Mouse (Mus musculus) limb, embryonic 12.5 days (tissue): Measurements from ENCODE around the gene Hsd3b4. TPM values are rescaled to one million over a fixed set of nuclear protein-coding genes. Genes with fewer than 3 reads are reported as not detected.
"Not testable (repeated sequence)": the region's sequence is repeated elsewhere in the genome, so short reads cannot be mapped to it uniquely, and the experiment has no call there.

Experiments
- ATAC-seq: fragments of 200-750 bp; cut with Nextera tagmentation; 2 replicates; pipeline ENCODE4 v1.8.0; 2017; ENCODE audit warnings: low read depth, moderate TSS enrichment; ENCODE audit not compliant: insufficient number of reproducible peaks, insufficient read depth, low FRiP score, low TSS enrichment
- H3K27ac ChIP-seq: fragments of 300-500 bp; sonication (generic); 2 replicates; pipeline ENCODE4 v1.5.1; 2016; ENCODE audit warnings: mild to moderate bottlenecking, moderate library complexity
- H3K27me3 ChIP-seq: fragments of 300-500 bp; sonication (generic); 2 replicates; pipeline ENCODE4 v1.6.1; 2016; ENCODE audit warnings: mild to moderate bottlenecking, moderate library complexity
- H3K36me3 ChIP-seq: fragments of 300-500 bp; sonication (generic); 2 replicates; pipeline ENCODE4 v1.6.1; 2016; ENCODE audit warnings: mild to moderate bottlenecking, moderate library complexity
- H3K4me1 ChIP-seq: fragments of 300-500 bp; sonication (generic); replicated peaks from 2 replicates; pipeline ENCODE4 v1.6.1; 2016
- H3K4me2 ChIP-seq: fragments of 300-500 bp; sonication (generic); 2 replicates; pipeline ENCODE4 v1.6.1; 2016; ENCODE audit warnings: mild to moderate bottlenecking, moderate library complexity
- H3K4me3 ChIP-seq: fragments of 300-500 bp; sonication (generic); replicated peaks from 2 replicates; pipeline ENCODE4 v1.5.1; 2016; ENCODE audit warnings: mild to moderate bottlenecking
- H3K9ac ChIP-seq: fragments of 300-500 bp; sonication (generic); replicated peaks from 2 replicates; pipeline ENCODE4 v1.6.1; 2016; ENCODE audit warnings: mild to moderate bottlenecking, moderate library complexity
- H3K9me3 ChIP-seq: fragments of 300-500 bp; sonication (generic); 2 replicates; pipeline ENCODE4 v1.6.1; 2016; ENCODE audit warnings: mild to moderate bottlenecking, moderate library complexity
- WGBS: fragments of 180-500 bp; shearing (Covaris S2); methylation state at CpG from one replicate; pipeline ENCODE4 v1.1.7; 2016; 5-methylcytosine and 5-hydroxymethylcytosine counted together
- polyA plus RNA-seq: library from polyadenylated mRNA; unstranded; fragments of >200 nt; fragmentation: Nextera tagmentation; extraction: Ambion mirVana; gene quantifications from 2 replicates; pipeline ENCODE4 v1.2.1, GENCODE M21; 2016

The Hsd3b4 gene
- polyA plus RNA-seq: not detected in 2 replicates

GRCm38 (mm10) chr3:98510414-98510813, at the start of gene Hsd3b4:
Hsd3b4 (minus strand) TSS chr3:98510514.
- WGBS: no CpG with 5 or more reads among the region's 1 CpGs
- H3K27me3 ChIP-seq, ATAC-seq, H3K27ac ChIP-seq, H3K9ac ChIP-seq, H3K9me3 ChIP-seq, H3K4me2 ChIP-seq, H3K36me3 ChIP-seq, H3K4me1 ChIP-seq, H3K4me3 ChIP-seq: not testable (repeated sequence)

- not testable (repeated sequence) for H3K4me3 ChIP-seq, H3K27me3 ChIP-seq, H3K27ac ChIP-seq, ATAC-seq, H3K4me1 ChIP-seq, H3K36me3 ChIP-seq, H3K9ac ChIP-seq, H3K4me2 ChIP-seq, H3K9me3 ChIP-seq
- no CpG with 5 or more reads among the region's 1 CpGs for WGBS
Measured at GRCm38 (mm10) chr3:98550832-98551231, 40.5 kb upstream of the Hsd3b4 start.

GRCm38 (mm10) chr3:98550215-98550614, 39.9 kb upstream of the Hsd3b4 start:
- not testable (repeated sequence) for H3K4me3 ChIP-seq, H3K4me1 ChIP-seq, H3K9ac ChIP-seq, ATAC-seq, H3K9me3 ChIP-seq, H3K27me3 ChIP-seq, H3K36me3 ChIP-seq, H3K27ac ChIP-seq, H3K4me2 ChIP-seq
- no CpG with 5 or more reads among the region's 2 CpGs for WGBS

GRCm38 (mm10) chr3:98548495-98548894, 38.2 kb upstream of the Hsd3b4 start:
- no CpG with 5 or more reads among the region's 1 CpGs for WGBS
- not testable (repeated sequence) for H3K4me1 ChIP-seq, H3K9ac ChIP-seq, H3K27me3 ChIP-seq, H3K4me2 ChIP-seq, H3K36me3 ChIP-seq, H3K27ac ChIP-seq, H3K9me3 ChIP-seq, ATAC-seq, H3K4me3 ChIP-seq

GRCm38 (mm10) chr3:98547641-98548040, 37.3 kb upstream of the Hsd3b4 start:
- not testable (repeated sequence) for H3K27me3 ChIP-seq, ATAC-seq, H3K9ac ChIP-seq, H3K4me2 ChIP-seq, H3K4me3 ChIP-seq, H3K36me3 ChIP-seq, H3K4me1 ChIP-seq, H3K9me3 ChIP-seq, H3K27ac ChIP-seq

GRCm38 (mm10) chr3:98524978-98525377, 14.7 kb upstream of the Hsd3b4 start:
- not testable (repeated sequence) for H3K9ac ChIP-seq, H3K27ac ChIP-seq, H3K27me3 ChIP-seq, H3K4me1 ChIP-seq, H3K4me2 ChIP-seq, H3K4me3 ChIP-seq, H3K9me3 ChIP-seq, ATAC-seq, H3K36me3 ChIP-seq

- H3K4me3 ChIP-seq: not testable (repeated sequence)
Measured at GRCm38 (mm10) chr3:98524552-98524951, 14.2 kb upstream of the Hsd3b4 start.

GRCm38 (mm10) chr3:98522779-98523178, 12.5 kb upstream of the Hsd3b4 start:
- WGBS: 67% methylated on average over 1 of the region's 2 CpGs
- not testable (repeated sequence) for H3K4me1 ChIP-seq, H3K9ac ChIP-seq, H3K36me3 ChIP-seq, H3K9me3 ChIP-seq, H3K27me3 ChIP-seq, ATAC-seq, H3K4me2 ChIP-seq, H3K27ac ChIP-seq, H3K4me3 ChIP-seq

More at GRCm38 (mm10) chr3:98524552-98524951, 14.2 kb upstream of the Hsd3b4 start:
- ATAC-seq, H3K27ac ChIP-seq, H3K4me1 ChIP-seq, H3K9ac ChIP-seq, H3K36me3 ChIP-seq, H3K27me3 ChIP-seq, H3K4me2 ChIP-seq, H3K9me3 ChIP-seq: not testable (repeated sequence)
- no CpG with 5 or more reads among the region's 1 CpGs for WGBS

GRCm38 (mm10) chr3:98507229-98507628, 3.1 kb downstream of the Hsd3b4 start:
- not testable (repeated sequence) for H3K4me3 ChIP-seq, H3K27ac ChIP-seq, H3K9ac ChIP-seq, H3K27me3 ChIP-seq, ATAC-seq, H3K4me1 ChIP-seq, H3K9me3 ChIP-seq, H3K36me3 ChIP-seq, H3K4me2 ChIP-seq
- WGBS: no CpG with 5 or more reads among the region's 5 CpGs

- H3K27ac ChIP-seq: not testable (repeated sequence)
Measured at GRCm38 (mm10) chr3:98497401-98497800, 12.9 kb downstream of the Hsd3b4 start.

GRCm38 (mm10) chr3:98496762-98497161, 13.6 kb downstream of the Hsd3b4 start:
- not testable (repeated sequence) for H3K4me3 ChIP-seq, ATAC-seq, H3K36me3 ChIP-seq, H3K4me1 ChIP-seq, H3K27me3 ChIP-seq, H3K27ac ChIP-seq, H3K9ac ChIP-seq, H3K9me3 ChIP-seq, H3K4me2 ChIP-seq
- no CpG with 5 or more reads among the region's 2 CpGs for WGBS

More at GRCm38 (mm10) chr3:98497401-98497800, 12.9 kb downstream of the Hsd3b4 start:
- H3K4me3 ChIP-seq, H3K9me3 ChIP-seq, H3K4me2 ChIP-seq, H3K36me3 ChIP-seq, H3K27me3 ChIP-seq, H3K9ac ChIP-seq, H3K4me1 ChIP-seq, ATAC-seq: not testable (repeated sequence)

GRCm38 (mm10) chr3:98495055-98495454, 15.3 kb downstream of the Hsd3b4 start:
- H3K4me1 ChIP-seq, H3K4me3 ChIP-seq, ATAC-seq: not testable (repeated sequence)

More at GRCm38 (mm10) chr3:98495055-98495454, 15.3 kb downstream of the Hsd3b4 start:
- H3K27ac ChIP-seq, H3K36me3 ChIP-seq, H3K9ac ChIP-seq, H3K9me3 ChIP-seq, H3K4me2 ChIP-seq, H3K27me3 ChIP-seq: not testable (repeated sequence)
